ENCODE assay signal across 20 mouse cellular contexts in genomic region chr7:129987713-129988112, GRCm38 (mm10).
DNase-seq lines count a peak whose midpoint lies in the region; ATAC-seq and TF ChIP-seq lines count a peak whose summit lies in the region.
"Had no signal": no experiment of that assay in that cellular context is flagged by ENCODE, and none has a peak within 500 bp of the region (broad histone marks: within the 10 kb centered on the region; RNA-seq: fewer than 3 reads in every experiment).

No protein-coding gene starts in this region.

- H3K4me3 ChIP-seq in lung, embryonic 15.5 days, result no peak overlapping the region
- no peak overlapping the region for H3K4me3 ChIP-seq in ES-E14 (ENCODE audit: insufficient read depth in 1 of 2, low read depth in 1 of 2, low read length in 2 of 2, poor library complexity in 1 of 2, severe bottlenecking in 1 of 2)
- no peak overlapping the region for H3K4me3 ChIP-seq in stomach, postnatal 0 days (ENCODE audit: low read depth, low read length)
- H3K4me3 ChIP-seq: heart, embryonic 13.5 days; layer of hippocampus, adult 2 months; neural tube, embryonic 12.5 days had no signal

- TF ChIP-seq CTCF in stomach, postnatal 0 days (IDR thresholded peaks at IDR 0.05; ENCODE audit: low read depth), result no peak

- H3K27me3 ChIP-seq in lung, embryonic 15.5 days, result no peaks in the 10 kb centered on the region
- H3K27me3 ChIP-seq in stomach, postnatal 0 days (ENCODE audit: control insufficient read depth, insufficient read depth, low read length), result no peaks in the 10 kb centered on the region
- H3K27me3 ChIP-seq: heart, embryonic 13.5 days; neural tube, embryonic 12.5 days had no signal

- no peaks in the 10 kb centered on the region for H3K9me3 ChIP-seq in lung, embryonic 15.5 days
- H3K9me3 ChIP-seq in ES-E14 (ENCODE audit: control insufficient read depth, insufficient read depth, low read depth, low read length), result no peaks in the 10 kb centered on the region
- H3K9me3 ChIP-seq in stomach, postnatal 0 days (ENCODE audit: control insufficient read depth, low read length), result no peaks in the 10 kb centered on the region
- H3K9me3 ChIP-seq: heart, embryonic 13.5 days; neural tube, embryonic 12.5 days had no signal

- H3K27ac ChIP-seq in lung, embryonic 15.5 days, result 0 out of 2 replicates have a peak overlapping the region, but pooled peaks have one; percentile 46
- H3K27ac ChIP-seq in ES-E14 (ENCODE audit: insufficient read depth, low read depth, low read length, poor library complexity, severe bottlenecking), result no peak overlapping the region
- no peak overlapping the region for H3K27ac ChIP-seq in stomach, postnatal 0 days (replicated peaks)
- H3K27ac ChIP-seq: heart, embryonic 13.5 days; hindbrain, postnatal 0 days; layer of hippocampus, adult 2 months; neural tube, embryonic 12.5 days had no signal

- no peak overlapping the region for H3K4me2 ChIP-seq in lung, embryonic 15.5 days
- no peak overlapping the region for H3K4me2 ChIP-seq in stomach, postnatal 0 days (replicated peaks; ENCODE audit: low read depth)
- H3K4me2 ChIP-seq: heart, embryonic 13.5 days; neural tube, embryonic 12.5 days had no signal

- H3K4me1 ChIP-seq in lung, embryonic 15.5 days, result peaks cover 39% of the 10 kb centered on the region
- peaks cover 0 to 2% of the 10 kb centered on the region in 2 experiments; a peak in 2 of 4 replicates for H3K4me1 ChIP-seq in ES-E14 (ENCODE audit: control insufficient read depth in 2 of 2, insufficient read depth in 2 of 2, low read length in 2 of 2, poor library complexity in 1 of 2)
- H3K4me1 ChIP-seq in stomach, postnatal 0 days (replicated peaks; ENCODE audit: control insufficient read depth, insufficient read depth), result peaks cover 6% of the 10 kb centered on the region; the same call in 1 of the 2 replicates
- H3K4me1 ChIP-seq: neural tube, embryonic 12.5 days had no signal

- in situ Hi-C loops in ES-E14 (cut with MboI; ENCODE audit: low sequenced_read_pairs in 2 of 2, unreplicated experiment in 2 of 2), result no loop called here

- H3K9ac ChIP-seq in lung, embryonic 15.5 days, result no peak overlapping the region
- no peak overlapping the region for H3K9ac ChIP-seq in ES-E14 (ENCODE audit: insufficient read depth, low read depth, low read length, poor library complexity, severe bottlenecking)
- H3K9ac ChIP-seq in stomach, postnatal 0 days (ENCODE audit: low read length), result no peak overlapping the region
- H3K9ac ChIP-seq: heart, embryonic 13.5 days; neural tube, embryonic 12.5 days had no signal

- no peak for ATAC-seq in lung, embryonic 15.5 days (ENCODE audit: borderline replicate concordance, extremely low read depth, low FRiP score, low TSS enrichment)
- ATAC-seq in stomach, postnatal 0 days (ENCODE audit: low FRiP score, low TSS enrichment), result 0 out of 2 replicates have a peak, but pooled peaks have one; percentile 18
- ATAC-seq: hindbrain, postnatal 0 days had no signal

- TF ChIP-seq EP300 in stomach, postnatal 0 days (optimal IDR thresholded peaks at IDR 0.05), result no peak

- H3K36me3 ChIP-seq in lung, embryonic 15.5 days, result no peaks in the 10 kb centered on the region
- H3K36me3 ChIP-seq in ES-E14 (ENCODE audit: control insufficient read depth, insufficient read depth, low read length, poor library complexity, severe bottlenecking), result no peaks in the 10 kb centered on the region
- H3K36me3 ChIP-seq in stomach, postnatal 0 days (ENCODE audit: control insufficient read depth, insufficient read depth, low read length), result no peaks in the 10 kb centered on the region
- H3K36me3 ChIP-seq: heart, embryonic 13.5 days; neural tube, embryonic 12.5 days had no signal

- WGBS in lung, embryonic 15.5 days, result 36% methylated on average over 4 of the region's 4 CpGs
- WGBS in stomach, postnatal 0 days, result 41% methylated on average over 4 of the region's 4 CpGs

- no peak for DNase-seq in lung, postnatal 14 days
- DNase-seq in ES-E14 (ENCODE audit: low read depth, low spot score) (peak; percentile 15), ZHBTc4 (ENCODE audit: low read depth, low spot score) (peak; percentile 29)
- no peak for DNase-seq in stomach, postnatal 0 days (ENCODE audit: low spot score)
- no peak for DNase-seq in cerebellum, postnatal 10 days
- DNase-seq in spleen, postnatal 14 days (ENCODE audit: low spot score in 2 of 2), result no peak
- DNase-seq: cerebellum, adult 2 months; cerebellum, postnatal 36 days; gastrocnemius, postnatal 14 days; heart, adult 18-20 months; heart, postnatal 14 days; kidney, postnatal 25 days; midbrain, embryonic 14.5 days; right cerebral cortex, postnatal 14 days; thymus, postnatal 14 days had no signal

TF ChIP-seq in ES-E14, 5 proteins besides CTCF, POLR2A, EP300 and RAD21:
- TF ChIP-seq CHD2 (IDR thresholded peaks at IDR 0.05; ENCODE audit: low read depth, low read length) (no peak), HCFC1 (IDR thresholded peaks at IDR 0.05; ENCODE audit: borderline replicate concordance, insufficient read depth, low read length) (no peak), ZC3H11A (IDR thresholded peaks at IDR 0.05; ENCODE audit: borderline replicate concordance, low read depth, low read length) (no peak), ZNF384 (IDR thresholded peaks at IDR 0.05; ENCODE audit: low read depth, low read length) (no peak), MAFK (IDR thresholded peaks at IDR 0.05; ENCODE audit: insufficient read depth, low read depth, low read length) (no peak)

Comparison
In these comparisons a context has a peak if more than half of its experiments do, and no peak if none do; other contexts are left out.
1. DNase-seq: peak in ES-E14 (single experiment) and ZHBTc4 (single experiment); none in lung, postnatal 14 days (single experiment), stomach, postnatal 0 days (single experiment), cerebellum, postnatal 10 days (0 of 2) and spleen, postnatal 14 days (0 of 2).